Mouse (Mus musculus): Measurements from ENCODE around the gene Iqca. TPM values are rescaled to one million over a fixed set of nuclear protein-coding genes. Genes with fewer than 3 reads are reported as not detected.

The Iqca gene
- total RNA-seq, 1 experiment from 2014 or later = not detected

DNA sequence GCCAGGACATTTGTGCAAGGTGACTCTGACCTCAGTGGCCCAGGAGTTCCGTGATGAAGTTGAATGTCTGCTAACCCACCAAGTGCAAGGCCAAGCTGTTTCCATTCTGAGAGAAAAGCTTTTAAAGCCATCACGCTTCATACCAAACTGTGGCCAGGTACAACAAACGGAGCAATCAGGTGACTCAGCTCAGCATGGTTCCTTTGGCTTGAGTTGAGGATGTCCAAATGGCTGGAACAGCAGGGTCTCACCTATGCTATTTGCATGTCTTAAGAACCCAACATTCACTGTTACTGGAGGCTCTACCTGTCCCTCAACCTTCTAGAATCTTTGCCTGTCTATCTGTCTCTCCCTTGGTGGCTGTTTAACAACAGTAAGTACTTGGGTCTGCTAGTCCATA is 93.1 kb downstream of the Iqca start:
- no peak for DNase-seq

DNA sequence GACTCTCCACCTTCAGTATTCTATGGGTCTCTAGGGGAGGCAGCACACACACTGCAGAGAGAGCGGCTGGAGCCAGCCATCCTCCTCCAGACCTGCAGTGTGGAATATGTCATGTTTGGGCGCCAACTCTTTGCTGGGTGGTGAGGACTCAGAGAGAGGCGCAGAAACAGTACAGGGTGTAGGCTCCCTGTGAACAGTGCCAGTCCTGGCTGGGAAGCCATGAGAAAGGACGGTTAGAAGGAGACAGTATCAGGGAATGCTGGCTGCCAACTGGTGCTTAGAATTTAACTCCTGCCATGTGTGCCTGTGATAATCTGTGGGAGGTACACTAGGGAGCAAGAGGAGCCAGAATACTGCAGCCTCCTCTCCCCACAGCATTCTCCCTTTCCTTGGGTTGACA is 98.2 kb downstream of the Iqca start:
- no peak for DNase-seq

DNA sequence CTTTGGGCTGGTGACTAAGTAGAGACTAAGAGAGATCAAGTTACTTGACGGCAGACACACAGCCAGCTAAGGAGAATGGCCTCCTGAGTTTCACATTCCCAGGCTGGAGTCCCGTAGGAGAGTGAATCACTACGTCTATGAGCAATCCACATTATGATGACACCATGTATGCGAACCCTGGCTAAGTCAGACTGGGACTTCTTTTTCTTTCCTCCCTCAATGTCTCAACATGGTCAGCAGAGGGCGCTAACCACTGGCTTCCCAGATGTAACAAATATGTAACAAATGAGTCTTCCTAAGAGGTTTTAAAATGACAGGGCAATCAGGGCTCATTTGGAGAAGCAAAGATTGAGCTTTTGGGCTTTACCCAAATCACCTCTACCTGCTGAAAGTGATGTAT is 101.9 kb downstream of the Iqca start:
- peak; percentile 31 for DNase-seq

DNA sequence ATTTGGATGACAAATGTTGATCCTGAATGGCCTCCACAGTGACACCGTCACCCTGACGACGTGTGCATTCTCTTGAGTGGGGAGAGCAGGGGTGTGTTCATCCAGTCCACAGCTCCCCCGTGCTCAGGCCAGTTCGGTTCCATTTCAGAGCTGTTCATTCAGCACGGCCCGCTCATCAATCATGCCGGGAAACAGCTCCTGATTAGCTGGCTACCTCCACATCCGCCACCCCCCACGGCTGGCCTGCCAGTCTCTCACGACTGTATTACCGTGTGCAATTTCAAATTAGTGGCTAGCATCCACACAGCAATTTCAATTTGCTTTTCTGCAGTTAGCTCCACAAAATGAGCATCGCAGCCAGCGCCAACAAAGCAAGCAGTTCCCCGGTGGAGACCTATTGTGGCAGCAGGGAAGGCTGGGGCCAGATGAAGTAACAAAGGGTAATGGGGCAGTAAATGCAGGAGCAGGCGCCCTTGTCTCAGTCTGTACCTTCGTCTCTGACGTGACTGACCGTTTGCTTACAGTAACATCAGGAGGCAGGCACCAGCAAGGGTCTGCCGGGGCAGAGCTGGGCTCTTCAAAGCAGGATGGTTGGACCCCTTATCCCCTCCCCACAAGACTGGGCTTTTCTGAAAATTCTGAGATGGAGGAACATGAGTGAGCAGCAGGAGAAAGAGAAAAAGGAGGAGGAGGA is 103.0 kb downstream of the Iqca start:
- no peak for DNase-seq

DNA sequence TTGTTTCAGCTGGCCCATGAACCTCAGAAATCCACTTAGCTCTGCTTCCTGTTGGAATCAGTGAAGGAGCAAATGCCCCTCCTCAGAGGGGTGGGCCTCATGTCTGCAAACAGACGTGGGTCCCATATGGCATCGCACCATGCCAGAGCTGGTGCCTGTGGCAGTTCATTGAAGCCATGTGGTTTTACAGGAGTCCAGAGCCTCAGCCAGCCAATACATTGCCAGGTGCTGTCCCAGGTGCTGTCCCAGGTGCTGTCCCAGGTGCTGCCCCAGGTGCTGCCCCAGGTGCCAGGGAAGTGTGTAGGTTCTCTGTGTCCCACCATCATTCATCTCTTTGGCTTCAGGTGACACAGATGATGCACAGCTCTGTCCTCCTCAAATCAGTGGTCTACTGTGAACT is 124.9 kb downstream of the Iqca start:
- DNase-seq = no peak

DNA sequence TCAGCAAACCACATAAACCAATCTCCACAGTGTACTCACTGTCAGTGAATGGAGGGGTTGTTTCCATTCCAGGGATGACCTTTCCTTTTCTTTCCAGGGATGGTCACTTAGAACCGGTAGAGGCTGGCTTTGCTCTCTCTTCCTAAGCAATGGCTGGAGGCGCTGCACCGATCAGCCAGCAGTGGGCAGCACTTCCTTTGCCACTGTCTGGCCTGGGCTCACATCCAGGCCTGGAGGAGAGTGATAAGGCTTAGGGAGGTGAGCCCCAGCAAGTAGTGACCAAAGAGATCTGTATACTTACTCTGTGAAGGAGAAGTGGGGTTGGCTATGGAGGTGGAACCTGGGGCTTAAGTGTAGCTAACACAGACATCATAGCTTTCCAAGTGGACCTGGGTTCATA is 126.3 kb downstream of the Iqca start:
- peak; percentile 57 for DNase-seq

DNA sequence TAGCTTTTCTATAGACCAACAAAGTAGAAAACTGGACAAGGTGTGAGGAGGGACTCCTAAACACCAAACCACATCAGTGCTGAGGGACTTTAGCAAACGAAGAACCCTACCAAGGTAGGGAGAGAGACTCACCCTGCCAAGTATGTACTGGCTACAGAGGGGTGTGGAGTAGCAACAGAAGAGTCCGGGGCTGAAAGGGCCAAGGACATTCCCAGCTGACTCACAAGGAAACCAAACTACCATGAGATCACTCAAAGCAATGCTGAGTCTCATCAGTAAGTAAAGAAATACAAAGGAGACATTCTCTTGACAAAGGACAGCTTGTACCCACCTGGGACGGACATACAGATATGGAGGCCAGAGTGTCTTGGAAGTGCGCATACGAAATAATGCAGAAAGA is 132.9 kb downstream of the Iqca start:
- DNase-seq = peak; percentile 14

DNA sequence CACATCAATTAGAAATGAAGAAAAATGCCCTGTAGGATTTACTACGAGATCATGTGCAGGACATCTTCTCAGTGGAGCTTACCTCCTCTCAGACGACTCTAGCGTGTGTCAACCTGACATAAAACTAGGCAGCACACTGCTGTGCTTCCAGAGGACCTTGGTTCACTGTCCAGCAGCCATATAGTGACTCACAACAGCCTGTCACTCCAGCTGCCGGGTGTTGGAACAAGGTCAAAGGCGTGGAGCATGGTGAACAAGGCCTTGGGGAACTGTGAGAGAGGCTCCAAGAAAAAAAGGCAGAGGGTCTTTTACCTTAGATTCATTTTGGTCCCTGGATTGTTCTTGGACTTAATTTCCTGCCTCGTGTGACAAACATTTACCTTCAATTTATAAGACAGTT is 135.1 kb downstream of the Iqca start:
- DNase-seq = peak; percentile 67

DNA sequence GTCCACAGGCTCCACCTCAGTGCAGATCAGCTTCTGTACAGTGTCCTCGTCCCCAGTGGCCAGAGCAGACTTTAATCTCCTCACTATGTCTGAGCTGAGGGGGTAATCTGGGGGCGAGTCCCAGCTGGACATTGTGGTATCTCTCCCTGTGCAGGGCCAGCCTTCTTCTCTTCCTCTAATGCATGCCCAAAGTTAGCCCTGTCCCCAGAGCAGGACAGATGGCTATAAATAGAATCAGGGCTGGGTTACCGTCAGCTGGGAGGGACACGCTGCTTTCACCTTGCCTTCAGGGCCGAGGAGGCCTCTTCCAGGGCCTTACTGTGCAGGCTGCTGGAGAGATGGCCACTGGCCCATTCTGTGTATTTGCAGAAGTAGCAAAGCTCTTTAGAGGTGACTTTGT is 138.8 kb downstream of the Iqca start, which contains the start of gene Asb18:
Gene Asb18 (minus strand): TSS at position 221 of the 400 bp plus-strand sequence.
- no peak for DNase-seq

DNA sequence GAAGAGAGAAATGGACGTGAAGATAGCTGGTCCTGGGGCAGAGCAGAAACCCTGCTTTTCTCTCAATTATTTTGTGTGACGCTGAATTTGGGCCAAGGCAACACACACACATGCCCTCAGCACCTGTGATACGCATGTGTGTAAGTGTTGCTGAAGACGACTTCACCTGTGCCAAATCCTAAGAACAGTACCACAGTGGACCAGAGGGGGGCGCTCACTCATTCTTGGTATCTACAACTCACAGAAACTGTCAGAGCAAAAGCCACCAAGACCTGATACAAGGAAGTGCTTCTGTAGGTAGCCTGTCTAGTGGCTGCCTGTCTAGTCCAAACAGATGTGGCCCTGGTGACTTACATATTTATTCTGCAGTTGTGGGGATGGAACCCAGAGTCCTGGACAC is 139.9 kb downstream of the Iqca start:
- DNase-seq = no peak

DNA sequence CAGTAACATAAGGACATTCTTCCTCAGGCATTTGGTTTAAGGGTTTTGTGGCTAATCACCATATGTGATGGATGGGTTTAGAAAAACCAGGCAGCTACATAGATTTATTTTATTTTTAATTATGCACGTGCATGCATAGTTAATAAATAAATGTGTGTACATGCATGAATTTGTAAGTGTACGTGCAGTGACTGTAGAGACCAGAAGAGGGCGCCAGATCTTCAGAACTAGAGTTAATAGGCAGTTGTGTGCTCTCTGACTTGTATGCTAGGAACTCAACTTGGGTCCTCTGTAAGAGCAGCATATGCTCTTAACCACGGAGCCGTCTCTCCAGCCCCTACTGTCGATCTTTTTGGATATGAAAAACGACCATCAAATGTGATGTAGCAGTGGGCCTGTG is 140.4 kb downstream of the Iqca start:
- DNase-seq = no peak

DNA sequence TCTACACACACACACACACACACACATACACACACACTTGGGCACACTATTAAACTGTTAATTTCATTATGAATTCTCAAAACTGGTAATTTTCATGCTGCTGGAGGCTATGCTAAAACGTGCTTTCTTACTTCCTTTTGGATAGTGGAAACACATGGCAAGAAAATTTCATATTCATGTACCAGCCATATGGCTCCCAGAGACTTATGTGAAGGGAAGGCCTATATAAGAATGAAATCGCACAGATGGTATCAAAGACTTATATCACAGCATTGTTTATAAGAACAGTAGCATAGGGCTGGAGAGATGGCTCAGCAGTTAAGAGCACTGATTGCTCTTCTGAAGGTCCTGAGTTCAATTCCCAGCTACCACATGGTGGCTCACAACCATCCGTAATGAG is 141.0 kb downstream of the Iqca start:
- no peak for DNase-seq

DNA sequence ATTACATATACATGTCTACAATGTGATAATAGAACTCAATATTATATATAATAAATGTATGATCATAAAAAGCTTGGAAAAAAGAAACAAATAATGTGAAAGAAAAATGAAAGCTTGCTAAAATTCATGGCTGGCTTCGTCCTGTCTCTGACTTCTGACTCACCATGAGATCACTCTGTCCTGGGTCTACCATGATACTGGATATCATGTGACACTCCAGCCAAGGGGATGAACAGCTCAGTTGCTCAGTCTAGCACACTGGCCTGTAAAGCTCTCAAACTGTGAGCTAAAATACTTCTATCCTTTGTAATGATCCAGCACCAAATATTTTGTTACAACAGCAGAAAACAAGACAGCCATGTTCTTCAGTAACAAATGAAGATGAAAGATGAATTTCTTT is 143.1 kb downstream of the Iqca start:
- DNase-seq = no peak

DNA sequence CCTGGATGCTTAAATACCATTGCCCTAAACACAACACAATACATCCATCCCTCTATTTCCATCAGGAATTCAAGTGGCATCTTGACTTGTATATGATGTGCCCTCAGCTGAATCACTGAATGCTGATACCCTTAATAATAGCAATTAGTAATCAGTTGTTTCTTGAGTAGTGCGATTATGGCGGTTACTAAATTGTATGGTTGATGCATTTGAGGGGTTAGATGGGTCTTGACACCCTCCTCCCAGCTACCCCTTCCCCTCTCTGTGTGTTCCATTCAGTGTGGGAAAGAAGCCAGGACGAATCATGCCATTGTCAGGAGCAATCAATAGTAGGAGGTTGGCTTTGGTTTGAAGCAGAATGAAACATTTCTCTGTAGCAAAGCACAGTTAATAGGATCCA is 144.0 kb downstream of the Iqca start:
- no peak for DNase-seq

DNA sequence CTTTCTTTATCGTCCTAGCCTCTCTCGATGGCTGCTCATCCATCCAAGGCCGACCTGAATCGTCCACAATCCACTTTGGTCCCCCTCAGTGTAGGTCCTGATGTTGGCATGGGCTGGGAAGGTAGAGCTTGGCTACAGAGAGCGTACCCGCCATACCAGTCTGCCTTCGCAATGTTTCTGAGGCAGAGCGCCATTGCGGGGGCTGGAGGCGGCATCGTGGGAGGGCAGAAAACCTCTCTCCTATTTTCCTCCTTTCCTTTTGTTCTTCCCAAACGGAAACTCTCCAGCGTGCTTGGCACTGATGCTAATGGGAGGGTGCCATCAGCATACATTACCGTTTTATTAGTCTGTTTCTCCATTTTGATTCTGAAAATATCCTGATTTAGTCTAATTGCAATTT is 146.5 kb downstream of the Iqca start:
- no peak for DNase-seq

DNA sequence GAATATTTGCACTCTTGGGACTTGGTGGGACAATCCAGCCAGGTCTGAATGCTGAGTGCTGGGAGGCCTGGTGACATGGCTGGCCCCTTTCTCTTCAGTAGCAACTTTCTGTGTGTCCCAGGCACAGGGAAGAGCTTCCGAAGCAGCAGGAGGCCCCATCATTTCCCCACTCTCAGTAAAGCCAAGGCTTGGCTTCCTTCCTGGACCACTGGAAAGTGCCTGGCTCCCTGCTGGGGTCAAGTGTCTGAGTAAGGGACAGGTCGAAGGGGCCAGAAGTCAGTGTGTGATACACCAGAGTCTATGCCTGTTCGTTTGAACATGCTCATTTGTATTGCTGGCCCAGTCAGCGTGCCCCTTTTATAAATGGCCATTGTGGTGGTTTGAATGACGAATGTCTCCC is 152.2 kb downstream of the Iqca start:
- no peak for DNase-seq

DNA sequence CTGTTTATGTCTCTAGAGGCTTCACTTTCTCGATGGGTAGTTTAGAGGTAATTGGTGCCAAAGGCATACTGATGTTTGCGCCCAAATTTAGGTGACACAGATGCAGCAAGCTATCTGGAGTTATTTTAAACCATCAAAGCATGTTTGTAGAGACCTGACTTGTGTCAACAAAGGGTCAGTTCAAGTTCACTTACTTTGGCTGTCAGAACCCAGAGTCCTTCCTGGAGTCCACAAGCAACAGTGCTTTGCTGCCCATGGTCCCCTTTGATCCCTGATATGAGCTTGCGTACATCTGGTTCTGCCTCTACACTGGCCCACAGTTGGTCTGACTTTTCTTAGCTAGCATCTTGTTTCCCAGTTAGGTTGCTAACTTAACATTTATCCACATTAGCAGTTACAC is 153.3 kb downstream of the Iqca start:
- no peak for DNase-seq

DNA sequence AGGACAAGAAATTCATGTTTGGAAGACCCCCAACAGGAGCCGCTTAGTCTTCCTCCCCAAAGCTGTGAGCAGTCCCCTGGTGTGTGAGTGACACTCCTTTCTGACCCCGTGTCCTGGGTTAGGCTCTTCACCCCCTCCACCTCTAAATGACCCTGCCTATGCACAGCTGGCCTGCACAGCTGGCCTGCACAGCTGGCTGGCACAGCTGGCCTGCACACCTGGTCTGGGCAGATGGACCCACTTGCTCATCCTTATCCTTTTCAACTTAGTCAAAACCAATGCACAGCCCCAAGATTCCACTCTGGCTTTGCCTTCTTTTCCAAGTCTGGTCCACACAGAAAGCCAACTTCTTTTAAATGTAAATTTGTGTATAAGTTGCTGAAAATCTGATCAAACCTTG is 154.5 kb downstream of the Iqca start:
- no peak for DNase-seq

DNA sequence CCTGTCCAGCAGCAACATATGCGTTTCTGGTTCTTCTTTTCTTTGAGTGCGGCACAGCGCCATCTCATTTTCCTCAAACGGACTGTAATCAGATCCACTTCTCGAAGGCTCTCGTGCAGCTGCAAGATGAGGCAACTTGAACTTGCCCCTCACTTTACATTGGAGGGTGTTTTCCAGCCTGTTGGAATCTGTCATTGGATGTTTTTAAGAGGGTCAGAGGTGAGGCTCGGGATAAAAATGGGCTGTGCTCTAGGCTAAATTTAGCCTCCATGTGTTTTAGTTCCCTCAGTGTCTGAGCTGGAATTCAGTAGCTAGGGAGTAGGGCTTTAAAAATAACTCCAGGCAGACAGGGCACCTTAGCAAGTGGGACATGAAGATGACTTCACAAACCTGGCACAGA is 155.1 kb downstream of the Iqca start:
- no peak for DNase-seq

DNA sequence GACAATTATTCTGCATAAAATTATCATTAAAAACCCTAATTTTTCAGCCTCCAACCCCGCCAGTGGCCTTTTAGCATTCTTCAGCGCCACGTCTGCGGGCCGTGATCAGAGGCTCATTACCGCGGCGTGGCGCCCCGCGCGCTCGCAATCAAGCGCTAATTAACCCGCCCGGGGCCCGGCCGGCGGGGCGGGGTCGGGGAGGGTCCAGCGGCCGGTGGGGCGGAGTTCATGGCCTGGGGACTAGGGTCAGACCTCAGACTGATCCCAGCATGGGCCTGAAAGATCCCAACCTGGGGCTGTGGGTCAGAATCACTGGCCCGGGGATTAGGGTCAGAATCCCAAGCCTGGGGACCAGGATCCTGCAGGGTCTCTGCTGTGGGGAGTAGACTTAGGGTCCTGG is 160.9 kb downstream of the Iqca start:
- DNase-seq = no peak

Measured in adrenal gland, postnatal 25 days (tissue).